Mouse (Mus musculus): ENCODE measurements at regions not wholly inside any gene's neighbourhood (a gene's known extent, or its start where the extent isn't known, plus 50 kb on each side); places are given as distances from the start of the nearest gene placed in this dataset.

DNA sequence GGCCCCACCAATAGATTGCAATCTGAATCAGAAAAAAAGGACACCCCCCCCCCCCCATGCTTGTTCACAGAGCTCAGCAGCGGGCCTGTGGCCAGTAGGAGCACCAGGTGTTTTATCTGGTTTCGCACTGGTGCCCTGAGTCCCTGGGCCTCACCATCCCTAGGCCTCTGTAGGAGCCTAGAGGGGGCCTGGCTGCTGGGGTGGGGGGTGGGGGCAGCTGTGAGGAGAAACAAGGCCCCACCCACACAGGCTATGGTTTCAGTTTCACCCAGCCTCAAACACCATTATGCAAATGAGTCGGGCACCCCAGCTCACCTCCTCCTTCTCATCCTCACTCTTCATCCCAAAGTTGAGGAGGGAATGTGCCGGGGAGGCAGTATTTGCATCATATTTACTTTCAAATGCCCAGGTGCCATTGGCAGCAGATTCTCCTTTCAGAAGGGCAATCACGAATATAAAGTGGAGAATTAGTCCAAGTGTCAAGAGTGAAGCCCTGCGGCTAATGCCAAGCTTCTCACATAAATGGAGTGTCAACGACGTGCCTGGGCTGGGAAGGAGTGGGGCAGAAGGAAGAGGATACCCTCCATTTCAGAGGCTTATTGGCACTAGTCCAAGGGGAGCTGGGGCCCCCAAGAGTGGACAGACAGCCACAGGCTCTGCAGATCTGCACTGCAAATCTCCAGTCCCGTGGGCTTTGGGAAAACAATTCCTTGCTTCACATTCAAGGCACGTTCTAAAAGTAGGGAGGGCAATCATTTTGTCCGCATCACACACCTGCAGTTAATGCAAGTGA, 187.7 kb upstream of the Spdye4c start:
- peak overlapping the region; percentile 14 for H3K4me2 ChIP-seq
- peak; percentile 45; the same call in 1 of the 2 replicates for ATAC-seq (ENCODE audit: insufficient number of reproducible peaks, low FRiP score)

GRCm38 (mm10) chr2:128404405-128404804, 186.6 kb upstream of the Spdye4c start:
- WGBS = 81% methylated on average over 3 of the region's 3 CpGs
- Histone ChIP-seq H3K9me3 (replicated peaks) (no peaks in the 10 kb centered on the region), H3K4me2 (no peak overlapping the region), H3K4me3 (no peak overlapping the region), H3K27me3 (replicated peaks) (0 out of 2 replicates have a peak, but pooled peaks cover 4% of the 10 kb centered on the region), H3K4me1 (replicated peaks) (peaks cover 40% of the 10 kb centered on the region), H3K27ac (ENCODE audit: poor library complexity, severe bottlenecking) (no peak overlapping the region), H3K36me3 (no peaks in the 10 kb centered on the region), H3K9ac (no peak overlapping the region)
- ATAC-seq (ENCODE audit: insufficient number of reproducible peaks, low FRiP score) = no peak

More for the DNA sequence above, 187.7 kb upstream of the Spdye4c start:
- Histone ChIP-seq H3K36me3 (no peaks in the 10 kb centered on the region), H3K27ac (ENCODE audit: poor library complexity, severe bottlenecking) (no peak overlapping the region), H3K4me3 (no peak overlapping the region), H3K9ac (no peak overlapping the region), H3K27me3 (replicated peaks) (0 out of 2 replicates have a peak, but pooled peaks cover 4% of the 10 kb centered on the region), H3K9me3 (replicated peaks) (no peaks in the 10 kb centered on the region), H3K4me1 (replicated peaks) (peaks cover 31% of the 10 kb centered on the region)
- WGBS = 33% methylated on average over 11 of the region's 11 CpGs

- H3K9ac ChIP-seq = no peak overlapping the region
- no peaks in the 10 kb centered on the region for H3K36me3 ChIP-seq
- H3K27me3 ChIP-seq (replicated peaks) = no peaks in the 10 kb centered on the region
- no peak overlapping the region for H3K4me2 ChIP-seq
- ATAC-seq (ENCODE audit: insufficient number of reproducible peaks, low FRiP score) = no peak
- no peak overlapping the region for H3K4me3 ChIP-seq
- H3K9me3 ChIP-seq (replicated peaks) = no peaks in the 10 kb centered on the region
- peaks cover 40% of the 10 kb centered on the region for H3K4me1 ChIP-seq (replicated peaks)
- no peak overlapping the region for H3K27ac ChIP-seq (ENCODE audit: poor library complexity, severe bottlenecking)
- WGBS = 52% methylated on average over 7 of the region's 7 CpGs
Observed at GRCm38 (mm10) chr2:128407076-128407475, 183.9 kb upstream of the Spdye4c start.

DNA sequence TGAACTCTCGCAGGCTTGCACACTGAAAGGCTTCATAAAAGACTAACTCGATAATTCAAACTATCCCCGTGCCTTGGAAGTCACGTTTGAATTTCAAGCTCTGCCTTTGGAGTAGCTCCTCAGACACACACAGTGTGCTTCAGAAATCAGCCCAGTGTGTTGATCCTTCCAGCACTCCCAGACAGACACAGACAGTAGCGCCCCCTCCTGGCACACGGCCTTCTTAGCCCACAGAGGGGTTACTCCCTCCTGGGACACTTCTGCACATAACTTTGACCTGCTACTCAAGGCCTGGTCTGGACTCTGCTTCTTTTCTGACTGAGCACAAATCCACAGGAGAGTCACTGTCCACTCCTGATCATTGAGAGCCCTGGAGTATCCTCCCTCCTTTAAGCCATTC, 182.3 kb upstream of the Spdye4c start:
- no peak for ATAC-seq (ENCODE audit: insufficient number of reproducible peaks, low FRiP score)
- Histone ChIP-seq H3K9me3 (replicated peaks) (no peaks in the 10 kb centered on the region), H3K4me2 (no peak overlapping the region), H3K27me3 (replicated peaks) (no peaks in the 10 kb centered on the region), H3K27ac (ENCODE audit: poor library complexity, severe bottlenecking) (0 out of 2 replicates have a peak overlapping the region, but pooled peaks have one; percentile 12), H3K36me3 (no peaks in the 10 kb centered on the region), H3K4me1 (replicated peaks) (peaks cover 23% of the 10 kb centered on the region), H3K9ac (no peak overlapping the region), H3K4me3 (no peak overlapping the region)
- WGBS = 34% methylated on average over 6 of the region's 6 CpGs

GRCm38 (mm10) chr2:128412352-128412751, 178.7 kb upstream of the Spdye4c start:
- Histone ChIP-seq H3K27me3 (replicated peaks) (no peaks in the 10 kb centered on the region), H3K4me3 (no peak overlapping the region), H3K4me2 (no peak overlapping the region), H3K27ac (ENCODE audit: poor library complexity, severe bottlenecking) (no peak overlapping the region), H3K9ac (no peak overlapping the region), H3K9me3 (replicated peaks) (no peaks in the 10 kb centered on the region), H3K4me1 (replicated peaks) (peaks cover 26% of the 10 kb centered on the region), H3K36me3 (no peaks in the 10 kb centered on the region)
- ATAC-seq (ENCODE audit: insufficient number of reproducible peaks, low FRiP score) = no peak
- 25% methylated on average over 10 of the region's 10 CpGs for WGBS

DNA sequence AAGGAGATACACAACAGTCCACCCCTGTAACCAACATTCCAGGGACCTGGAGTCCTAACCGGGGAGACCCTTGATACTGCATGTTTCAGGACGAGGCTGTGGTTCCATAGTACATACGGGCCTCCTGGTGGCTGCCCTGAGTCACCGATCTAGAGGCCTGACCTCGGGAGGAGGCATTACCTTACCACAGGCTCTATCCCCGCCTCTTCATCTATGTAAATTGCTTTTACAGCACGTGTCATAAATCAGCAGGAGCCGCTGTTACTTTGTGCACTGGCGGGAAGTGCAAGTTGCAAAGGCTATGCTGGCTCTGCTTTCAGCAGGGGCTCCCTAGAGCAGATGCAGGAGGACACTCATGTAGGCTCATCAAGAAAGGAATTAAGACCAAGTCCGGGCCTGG, 178.0 kb upstream of the Spdye4c start:
- 52% methylated on average over 10 of the region's 10 CpGs for WGBS
- Histone ChIP-seq H3K9me3 (replicated peaks) (no peaks in the 10 kb centered on the region), H3K27me3 (replicated peaks) (no peaks in the 10 kb centered on the region), H3K9ac (no peak overlapping the region), H3K4me1 (replicated peaks) (peaks cover 25% of the 10 kb centered on the region), H3K36me3 (no peaks in the 10 kb centered on the region), H3K4me2 (no peak overlapping the region), H3K4me3 (no peak overlapping the region), H3K27ac (ENCODE audit: poor library complexity, severe bottlenecking) (no peak overlapping the region)
- ATAC-seq (ENCODE audit: insufficient number of reproducible peaks, low FRiP score) = no peak

GRCm38 (mm10) chr2:128414588-128415240, 176.3 kb upstream of the Spdye4c start:
- no peak; the same call in 1 of the 2 replicates for ATAC-seq (ENCODE audit: insufficient number of reproducible peaks, low FRiP score)
- Histone ChIP-seq H3K27ac (ENCODE audit: poor library complexity, severe bottlenecking) (no peak overlapping the region), H3K4me2 (no peak overlapping the region), H3K27me3 (replicated peaks) (no peaks in the 10 kb centered on the region), H3K4me1 (replicated peaks) (peaks cover 19% of the 10 kb centered on the region), H3K36me3 (no peaks in the 10 kb centered on the region), H3K4me3 (no peak overlapping the region), H3K9ac (no peak overlapping the region), H3K9me3 (replicated peaks) (no peaks in the 10 kb centered on the region)
- WGBS = 64% methylated on average over 17 of the region's 17 CpGs

- Histone ChIP-seq H3K9ac (no peak overlapping the region), H3K4me3 (no peak overlapping the region), H3K27ac (ENCODE audit: poor library complexity, severe bottlenecking) (no peak overlapping the region), H3K36me3 (no peaks in the 10 kb centered on the region), H3K4me2 (no peak overlapping the region), H3K4me1 (replicated peaks) (peaks cover 19% of the 10 kb centered on the region), H3K9me3 (replicated peaks) (no peaks in the 10 kb centered on the region), H3K27me3 (replicated peaks) (no peaks in the 10 kb centered on the region)
- no peak for ATAC-seq (ENCODE audit: insufficient number of reproducible peaks, low FRiP score)
- WGBS = 63% methylated on average over 7 of the region's 7 CpGs
Observed at GRCm38 (mm10) chr2:128416416-128416815, 174.6 kb upstream of the Spdye4c start.

DNA sequence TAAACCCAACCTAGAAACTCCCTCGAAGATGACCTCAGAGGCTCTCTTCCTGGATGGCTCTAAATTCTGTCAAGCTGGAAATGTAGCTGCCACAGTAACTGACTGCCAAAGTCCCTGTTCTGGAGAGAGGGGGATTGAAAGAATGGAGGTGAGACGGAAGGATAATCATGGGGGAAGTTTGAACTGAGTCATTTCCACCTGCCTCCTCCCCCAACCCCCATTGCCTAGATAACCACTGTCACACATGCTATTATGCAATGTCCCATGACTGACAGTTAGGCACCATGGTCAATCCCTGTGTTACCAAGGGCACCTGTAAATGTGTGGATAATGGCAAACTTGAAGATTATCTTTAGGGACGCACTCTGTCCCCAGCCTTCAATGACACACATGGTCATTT, 172.0 kb upstream of the Spdye4c start:
- H3K4me1 ChIP-seq (replicated peaks) = peaks cover 19% of the 10 kb centered on the region
- H3K4me2 ChIP-seq = no peak overlapping the region
- H3K27ac ChIP-seq (ENCODE audit: poor library complexity, severe bottlenecking) = no peak overlapping the region
- H3K36me3 ChIP-seq = no peaks in the 10 kb centered on the region
- H3K9me3 ChIP-seq (replicated peaks) = no peaks in the 10 kb centered on the region
- no peaks in the 10 kb centered on the region for H3K27me3 ChIP-seq (replicated peaks)
- 67% methylated on average over 3 of the region's 3 CpGs for WGBS
- ATAC-seq (ENCODE audit: insufficient number of reproducible peaks, low FRiP score) = no peak
- no peak overlapping the region for H3K4me3 ChIP-seq
- H3K9ac ChIP-seq = no peak overlapping the region

- no peaks in the 10 kb centered on the region for H3K36me3 ChIP-seq
- no peak overlapping the region for H3K4me2 ChIP-seq
- no peaks in the 10 kb centered on the region for H3K9me3 ChIP-seq (replicated peaks)
- no peak overlapping the region for H3K27ac ChIP-seq (ENCODE audit: poor library complexity, severe bottlenecking)
- ATAC-seq (ENCODE audit: insufficient number of reproducible peaks, low FRiP score) = no peak
- no peak overlapping the region for H3K9ac ChIP-seq
- 86% methylated on average over 10 of the region's 10 CpGs for WGBS
- H3K4me1 ChIP-seq (replicated peaks) = peaks cover 10% of the 10 kb centered on the region; the same call in 1 of the 2 replicates
- H3K27me3 ChIP-seq (replicated peaks) = no peaks in the 10 kb centered on the region
- H3K4me3 ChIP-seq = no peak overlapping the region
Observed at GRCm38 (mm10) chr2:128420406-128420805, 170.6 kb upstream of the Spdye4c start.

DNA sequence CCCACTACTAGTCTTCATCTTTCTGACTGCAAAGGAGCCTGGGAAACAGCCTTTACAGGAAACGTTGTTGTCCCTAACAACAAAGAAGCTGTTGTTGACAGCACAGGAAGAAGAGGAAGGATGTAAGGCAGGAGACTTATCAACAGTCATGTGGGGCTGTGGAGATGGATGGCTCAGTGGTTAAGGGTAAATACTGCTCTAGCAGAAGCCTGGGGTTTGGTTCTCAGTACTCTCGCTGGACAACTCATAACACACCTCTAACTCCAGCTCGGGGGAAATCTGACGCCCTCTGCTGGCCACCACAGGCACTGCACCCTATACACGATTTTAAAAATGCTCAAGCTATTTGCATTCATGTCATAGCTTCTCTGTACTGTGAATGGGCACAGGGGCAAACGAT, 168.3 kb upstream of the Spdye4c start:
- Histone ChIP-seq H3K9me3 (replicated peaks) (no peaks in the 10 kb centered on the region), H3K9ac (no peak overlapping the region), H3K4me2 (no peak overlapping the region), H3K4me3 (no peak overlapping the region), H3K4me1 (replicated peaks) (peaks cover 17% of the 10 kb centered on the region), H3K27ac (ENCODE audit: poor library complexity, severe bottlenecking) (no peak overlapping the region), H3K27me3 (replicated peaks) (no peaks in the 10 kb centered on the region), H3K36me3 (no peaks in the 10 kb centered on the region)
- 41% methylated on average over 6 of the region's 6 CpGs for WGBS
- ATAC-seq (ENCODE audit: insufficient number of reproducible peaks, low FRiP score) = no peak
